In the genomic region with DNA sequence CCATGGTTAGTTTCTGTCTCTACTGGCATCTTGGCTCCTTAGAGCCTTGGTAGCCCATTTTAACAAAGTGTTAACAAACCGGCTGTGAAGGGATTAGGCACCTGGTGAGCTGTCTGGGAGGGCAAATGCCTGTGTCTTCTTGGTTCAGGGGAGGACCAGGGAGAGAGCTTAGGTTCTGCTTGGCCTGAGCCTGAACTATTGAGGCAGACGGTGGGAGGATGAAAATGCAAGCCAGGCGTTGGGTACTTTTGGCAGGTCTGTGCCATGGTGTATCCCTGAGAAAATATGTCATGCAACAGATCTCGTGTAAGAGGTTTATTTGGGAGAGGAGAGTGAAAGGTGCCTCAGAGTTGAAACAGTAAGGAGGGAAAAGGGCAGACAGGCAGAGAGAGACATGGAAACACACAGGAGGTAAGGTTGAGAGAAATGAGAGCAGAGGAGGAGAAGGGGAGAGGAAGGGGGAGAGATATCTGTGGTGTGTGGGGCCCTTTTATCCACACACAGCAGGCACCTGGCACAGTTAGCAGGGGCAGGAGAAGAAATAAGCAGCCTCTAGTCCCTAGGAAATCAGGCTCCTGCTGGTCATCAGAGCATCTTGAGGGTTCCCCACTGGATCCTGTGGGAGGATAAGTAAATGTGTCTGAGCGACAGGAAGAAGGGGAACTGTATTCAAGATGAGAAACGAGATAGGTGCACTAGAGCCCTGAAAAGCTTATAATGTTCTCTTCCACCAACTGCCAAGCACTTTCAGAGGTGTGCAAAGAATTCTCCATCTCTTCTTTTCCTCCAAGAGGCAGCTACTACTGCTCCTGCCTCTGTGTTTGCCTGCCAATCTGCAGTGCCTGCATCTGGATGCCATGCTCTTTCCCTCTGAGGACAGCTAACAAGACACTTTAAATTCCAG, we compare ENCODE assay signal across 10 mouse cellular contexts. TPM values are rescaled to one million over a fixed set of nuclear protein-coding genes. Genes with fewer than 3 reads are reported as not detected.
DNase-seq lines count a peak whose midpoint lies in the region; ATAC-seq lines count a peak whose summit lies in the region.
"Had no signal": no experiment of that assay in that cellular context is flagged by ENCODE, and none has a peak within 500 bp of the region (broad histone marks: within the 10 kb centered on the region; RNA-seq: fewer than 3 reads in every experiment).

No protein-coding gene starts in this region.

- H3K4me1 ChIP-seq in heart, embryonic 15.5 days (replicated peaks) = 0 out of 2 replicates have a peak, but pooled peaks cover 10% of the 10 kb centered on the region
- peaks cover 14% of the 10 kb centered on the region; the same call in 1 of the 2 replicates for H3K4me1 ChIP-seq in kidney, embryonic 15.5 days

- no peaks in the 10 kb centered on the region for H3K36me3 ChIP-seq in heart, embryonic 15.5 days
- H3K36me3 ChIP-seq in kidney, embryonic 15.5 days = no peaks in the 10 kb centered on the region

- intact Hi-C loops in heart, postnatal 10 days (cut with DNase I) = no loop called here

- no peak overlapping the region for H3K9ac ChIP-seq in heart, embryonic 15.5 days
- no peak overlapping the region for H3K9ac ChIP-seq in kidney, embryonic 15.5 days
- H3K9ac ChIP-seq: lung, embryonic 14.5 days had no signal

- peak overlapping the region; percentile 40 for H3K4me3 ChIP-seq in heart, embryonic 15.5 days
- H3K4me3 ChIP-seq in kidney, embryonic 15.5 days (replicated peaks) = no peak overlapping the region; the same call in 1 of the 2 replicates

- H3K27me3 ChIP-seq in heart, embryonic 15.5 days = no peaks in the 10 kb centered on the region
- H3K27me3 ChIP-seq in kidney, embryonic 15.5 days = no peaks in the 10 kb centered on the region

- peak overlapping the region; percentile 17; the same call in 1 of the 2 replicates for H3K27ac ChIP-seq in heart, embryonic 15.5 days
- H3K27ac ChIP-seq in kidney, embryonic 15.5 days = no peak overlapping the region

- H3K4me2 ChIP-seq in heart, embryonic 15.5 days = peak overlapping the region; percentile 31; the same call in 1 of the 2 replicates
- H3K4me2 ChIP-seq in kidney, embryonic 15.5 days = no peak overlapping the region
- H3K4me2 ChIP-seq: lung, embryonic 14.5 days had no signal

- 20% methylated on average over 6 of the region's 6 CpGs for WGBS in heart, embryonic 15.5 days
- 32% methylated on average over 6 of the region's 6 CpGs for WGBS in kidney, embryonic 15.5 days

- no peak for ATAC-seq in heart, embryonic 15.5 days (replicated peaks; ENCODE audit: insufficient number of reproducible peaks, insufficient read depth, low FRiP score, low read depth)
- ATAC-seq in activated CD4-positive, CD25-positive, alpha-beta regulatory T cell, adult 4 months = peak; percentile 11
- ATAC-seq in megakaryocyte-erythroid progenitor cell, adult 5-6 weeks (replicated peaks; ENCODE audit: low FRiP score, low TSS enrichment, poor library complexity, severe bottlenecking) = peak; percentile 39; the same call in 1 of the 2 replicates
- no peak for ATAC-seq in kidney, embryonic 15.5 days (replicated peaks; ENCODE audit: low FRiP score)

- no peak for DNase-seq in heart, postnatal 10 days
- peak; percentile 27 for DNase-seq in A20 (ENCODE audit: low read depth, low spot score)
- no peak for DNase-seq in left cerebral cortex, adult 18-20 months (ENCODE audit: low spot score in 2 of 2)
- DNase-seq in ovary, postnatal 10 days (ENCODE audit: low spot score) = no peak
- DNase-seq: lung, embryonic 14.5 days had no signal

- H3K9me3 ChIP-seq in heart, embryonic 15.5 days (replicated peaks) = no peaks in the 10 kb centered on the region
- H3K9me3 ChIP-seq in kidney, embryonic 15.5 days (replicated peaks) = no peaks in the 10 kb centered on the region

RNA-seq across cellular contexts. Expression of gene Slfn2, which starts 0.8 kb away (rescaled TPM):
- polyA plus RNA-seq in heart, embryonic 15.5 days (2015; fragmentation: Nextera tagmentation; extraction: Ambion mirVana) = 4.4 and 6.9 TPM in 2 replicates
- 1 to 10 TPM; 2.5 to 3.0 TPM for total RNA-seq in heart, postnatal 10 days (2021)
- polyA plus RNA-seq in activated CD4-positive, CD25-positive, alpha-beta regulatory T cell, adult 4 months (2017; shearing (Covaris generic)) = 100 to 1,000 TPM; 893 to 932 TPM
- 0.66 and 3.7 TPM in 2 replicates for total RNA-seq in megakaryocyte-erythroid progenitor cell, adult 5-6 weeks (2014; fragmentation: Nextera tagmentation)
- total RNA-seq in megakaryocyte-erythroid progenitor cell, adult 5-6 weeks (2017) = 1.4 and 8.3 TPM in 2 replicates
- 1 to 10 TPM in 1 of 2 experiments, under 1 TPM in 1; 0.80 to 1.8 TPM for total RNA-seq in left cerebral cortex, adult 18-20 months (2021)
- polyA plus RNA-seq in kidney, embryonic 15.5 days (2015; fragmentation: Nextera tagmentation; extraction: Ambion mirVana) = 4.0 and 4.4 TPM in 2 replicates

RNA-seq across cellular contexts. Expression of gene Slfn8, which starts 45.1 kb away (rescaled TPM):
- polyA plus RNA-seq in heart, embryonic 15.5 days (2015; fragmentation: Nextera tagmentation; extraction: Ambion mirVana) = 0.59 and 1.4 TPM in 2 replicates
- total RNA-seq in heart, postnatal 10 days (2021) = under 1 TPM; 0.35 to 0.45 TPM
- 10 to 100 TPM; 61.2 to 85.7 TPM for polyA plus RNA-seq in activated CD4-positive, CD25-positive, alpha-beta regulatory T cell, adult 4 months (2017; shearing (Covaris generic))
- total RNA-seq in megakaryocyte-erythroid progenitor cell, adult 5-6 weeks (2014; fragmentation: Nextera tagmentation) = 7.4 and 9.3 TPM in 2 replicates
- total RNA-seq in megakaryocyte-erythroid progenitor cell, adult 5-6 weeks (2017) = 6.5 and 11.6 TPM in 2 replicates
- total RNA-seq in left cerebral cortex, adult 18-20 months (2021) = under 1 TPM; 0.80 to 0.81 TPM
- polyA plus RNA-seq in kidney, embryonic 15.5 days (2015; fragmentation: Nextera tagmentation; extraction: Ambion mirVana) = 0.54 and 0.58 TPM in 2 replicates

RNA-seq across cellular contexts. Expression of gene Slfn1, which starts 51.0 kb away (rescaled TPM):
- polyA plus RNA-seq in heart, embryonic 15.5 days (2015; fragmentation: Nextera tagmentation; extraction: Ambion mirVana) = 0.34 and 0.55 TPM in 2 replicates
- under 1 TPM; 0.22 to 0.31 TPM for total RNA-seq in heart, postnatal 10 days (2021)
- 100 to 1,000 TPM; 280 to 284 TPM for polyA plus RNA-seq in activated CD4-positive, CD25-positive, alpha-beta regulatory T cell, adult 4 months (2017; shearing (Covaris generic))
- 0.64 TPM in 1 of 2 replicates, not detected in the other for total RNA-seq in megakaryocyte-erythroid progenitor cell, adult 5-6 weeks (2014; fragmentation: Nextera tagmentation)
- total RNA-seq in megakaryocyte-erythroid progenitor cell, adult 5-6 weeks (2017) = 0.23 and 2.5 TPM in 2 replicates
- total RNA-seq in left cerebral cortex, adult 18-20 months (2021) = not detected
- polyA plus RNA-seq in kidney, embryonic 15.5 days (2015; fragmentation: Nextera tagmentation; extraction: Ambion mirVana) = 0.28 and 0.31 TPM in 2 replicates
- polyA plus RNA-seq: neural tube, embryonic 11.5 days had no signal

Comparison
In these comparisons a context has a peak if more than half of its experiments do, and no peak if none do; other contexts are left out.
1. ATAC-seq: peak in activated CD4-positive, CD25-positive, alpha-beta regulatory T cell, adult 4 months (single experiment) and megakaryocyte-erythroid progenitor cell, adult 5-6 weeks (single experiment); none in heart, embryonic 15.5 days (single experiment) and kidney, embryonic 15.5 days (single experiment).
2. RNA of gene Slfn8, which starts 45.1 kb away (total RNA-seq): 6.5 to 11.6 TPM in megakaryocyte-erythroid progenitor cell, adult 5-6 weeks; 0.80 to 0.81 TPM in left cerebral cortex, adult 18-20 months and 0.35 to 0.45 TPM in heart, postnatal 10 days; every median in the first group is over 4 times any median in the second.